ENCODE assay signal across 11 mouse cellular contexts in the genomic region with DNA sequence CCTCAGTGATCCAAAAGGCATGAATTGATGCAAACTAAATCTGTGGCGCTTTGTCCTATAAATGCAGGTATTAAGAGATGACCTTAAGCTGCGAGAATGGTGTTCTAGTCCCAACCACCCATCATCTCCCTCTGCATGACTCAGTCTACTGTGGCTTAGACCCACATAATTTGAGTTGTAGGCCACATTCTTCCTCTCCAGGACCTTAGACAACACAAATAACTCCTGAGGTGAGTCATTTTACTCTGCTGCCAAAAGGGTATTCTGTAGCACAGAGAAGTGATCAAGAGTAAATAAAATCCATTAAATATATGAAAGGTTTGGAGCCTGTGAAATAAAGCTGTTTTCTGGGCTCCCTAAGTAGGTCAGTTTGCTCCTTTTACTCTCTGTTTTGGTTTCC. TPM values are rescaled to one million over a fixed set of nuclear protein-coding genes. Genes with fewer than 3 reads are reported as not detected.
"Had no signal": no experiment of that assay in that cellular context is flagged by ENCODE, and none has a peak within 500 bp of the region (broad histone marks: within the 10 kb centered on the region; RNA-seq: fewer than 3 reads in every experiment).

No protein-coding gene starts in this region.

- H3K36me3 ChIP-seq: liver, embryonic 13.5 days; midbrain, embryonic 13.5 days had no signal

- H3K4me1 ChIP-seq: liver, embryonic 13.5 days; midbrain, embryonic 13.5 days had no signal

- DNase-seq: kidney, adult 9 months; kidney, postnatal 25 days; layer of hippocampus, postnatal 36 days; liver, embryonic 13.5 days; lung, adult 2 months; thymus, adult 18-20 months; thymus, postnatal 36 days had no signal

- ATAC-seq: midbrain, embryonic 13.5 days; midbrain, embryonic 16.5 days had no signal

- H3K27ac ChIP-seq: left cerebral cortex, adult 2 months; liver, embryonic 13.5 days; macrophage; midbrain, embryonic 13.5 days had no signal

- H3K4me3 ChIP-seq: left cerebral cortex, adult 2 months; liver, embryonic 13.5 days; midbrain, embryonic 13.5 days had no signal

- H3K27me3 ChIP-seq: liver, embryonic 13.5 days; midbrain, embryonic 13.5 days had no signal

- H3K9ac ChIP-seq: liver, embryonic 13.5 days; midbrain, embryonic 13.5 days had no signal

- H3K9me3 ChIP-seq: liver, embryonic 13.5 days; midbrain, embryonic 13.5 days had no signal

- H3K4me2 ChIP-seq: liver, embryonic 13.5 days; midbrain, embryonic 13.5 days had no signal

RNA-seq across cellular contexts. Expression of a gene that starts 43.9 kb away (rescaled TPM):
- polyA plus RNA-seq: macrophage had no signal

RNA-seq across cellular contexts. Expression of a gene that starts 48.3 kb away (rescaled TPM):
- polyA plus RNA-seq: macrophage had no signal
